Mouse (Mus musculus): Measurements from ENCODE around the gene Nsl1. TPM values are rescaled to one million over a fixed set of nuclear protein-coding genes. Genes with fewer than 3 reads are reported as not detected.
"Not testable (repeated sequence)": the region's sequence is repeated elsewhere in the genome, so short reads cannot be mapped to it uniquely, and the experiment has no call there.

Nsl1 gene
- polyA plus RNA-seq (2014; fragmentation: Nextera tagmentation; extraction: Ambion mirVana) = 6.9 and 7.3 TPM in 2 replicates

DNA sequence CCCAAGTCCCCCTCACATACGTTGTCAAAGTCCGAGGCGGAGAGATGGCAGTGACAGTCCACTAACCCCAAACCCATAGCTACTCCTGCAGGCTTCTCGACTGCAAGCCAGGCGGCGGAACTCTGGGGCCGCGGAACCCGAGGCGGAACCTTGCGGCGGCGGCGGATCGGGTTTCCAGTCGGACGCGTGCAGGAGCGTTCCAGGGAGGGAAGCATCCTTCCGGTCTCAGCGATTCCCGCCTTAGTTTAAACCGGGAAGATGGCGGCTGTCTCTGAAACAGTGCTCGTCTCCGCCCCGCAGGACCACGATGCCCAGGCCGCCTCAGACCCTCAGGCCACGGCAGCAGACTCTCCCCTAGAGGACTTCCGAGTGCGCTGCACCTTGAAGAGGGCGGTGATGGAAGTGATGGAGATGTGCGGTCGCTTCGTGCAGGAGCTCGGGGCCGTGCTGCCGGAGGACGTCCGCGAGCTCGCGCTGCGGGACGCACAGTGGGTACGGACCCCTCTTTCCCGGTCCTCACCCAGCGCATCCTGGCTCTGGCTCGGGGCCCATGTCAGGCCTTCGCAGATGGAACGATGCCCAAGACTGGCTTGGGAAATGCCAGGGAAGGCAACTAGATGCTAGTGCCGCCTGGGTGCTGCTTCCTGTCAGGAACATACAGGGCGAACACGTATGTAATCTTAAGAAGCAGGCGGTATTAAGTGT is at the start of gene Nsl1, which contains the start of gene Tatdn3:
Gene Nsl1, plus strand, starts transcription at position 232 of the 705 bp plus-strand sequence.
Gene Tatdn3, minus strand, starts transcription at position 152 of the 705 bp plus-strand sequence.
- peak within 1 kb of the TSS; percentile 48; the same call in 1 of the 2 replicates for H3K27ac ChIP-seq (ENCODE audit: low read depth, low read length)
- WGBS = under 1% methylated on average over 56 of the region's 56 CpGs
- ATAC-seq = peak; percentile 96

DNA sequence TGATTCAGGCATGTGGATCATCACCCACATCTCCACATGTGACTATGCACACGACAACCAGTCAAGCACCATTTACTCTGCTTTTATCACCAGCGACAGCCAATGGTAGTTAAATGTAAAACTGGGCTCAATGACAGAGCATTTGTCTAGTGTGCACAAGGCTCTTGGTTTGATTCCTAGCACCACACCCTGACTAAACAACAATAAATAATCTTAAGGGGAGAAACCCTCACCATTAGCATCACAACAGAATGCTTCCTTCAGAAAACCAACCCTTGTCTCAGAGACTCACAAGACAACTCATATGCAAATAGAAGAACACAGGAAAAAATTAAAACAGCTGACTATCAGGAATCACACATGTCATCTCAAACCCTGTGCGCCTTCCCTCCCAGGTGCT is 48.5 kb upstream of the Nsl1 start:
- no peak for DNase-seq (ENCODE audit: low spot score)
- Histone ChIP-seq H3K9me3 (replicated peaks; ENCODE audit: control insufficient read depth, low read length) (no peaks in the 10 kb centered on the region), H3K36me3 (ENCODE audit: control insufficient read depth, insufficient read depth, low read length) (peaks cover 43% of the 10 kb centered on the region), H3K4me3 (ENCODE audit: low read depth, low read length) (no peak overlapping the region), H3K9ac (ENCODE audit: low read length) (no peak overlapping the region), H3K27me3 (replicated peaks; ENCODE audit: control insufficient read depth, insufficient read depth, low read length) (no peaks in the 10 kb centered on the region), H3K4me2 (ENCODE audit: low read length) (no peak overlapping the region), H3K4me1 (ENCODE audit: control insufficient read depth, insufficient read depth, low read length) (no peaks in the 10 kb centered on the region), H3K27ac (ENCODE audit: low read depth, low read length) (no peak overlapping the region)
- WGBS = 97% methylated on average over 3 of the region's 3 CpGs
- ATAC-seq = no peak

More for the DNA sequence above, at the start of gene Nsl1, which contains the start of gene Tatdn3:
- peak within 1 kb of the TSS; percentile 74 for H3K4me3 ChIP-seq (ENCODE audit: low read depth, low read length)
- no peaks in the 10 kb centered on the region for H3K9me3 ChIP-seq (replicated peaks; ENCODE audit: control insufficient read depth, low read length)
- H3K27me3 ChIP-seq (replicated peaks; ENCODE audit: control insufficient read depth, insufficient read depth, low read length) = no peaks in the 10 kb centered on the region
- DNase-seq (ENCODE audit: low spot score) = peak; percentile 91
- H3K4me1 ChIP-seq (ENCODE audit: control insufficient read depth, insufficient read depth, low read length) = peaks cover 9% of the 10 kb centered on the region; the same call in 1 of the 2 replicates
- H3K9ac ChIP-seq (ENCODE audit: low read length) = peak within 1 kb of the TSS; percentile 71
- peaks cover 14% of the 10 kb centered on the region; the same call in 1 of the 2 replicates for H3K36me3 ChIP-seq (ENCODE audit: control insufficient read depth, insufficient read depth, low read length)
- H3K4me2 ChIP-seq (ENCODE audit: low read length) = peak within 1 kb of the TSS; percentile 79

GRCm38 (mm10) chr1:191019803-191020202 is 43.0 kb upstream of the Nsl1 start:
- DNase-seq (ENCODE audit: low spot score) = no peak
- 90% methylated on average over 5 of the region's 5 CpGs for WGBS

GRCm38 (mm10) chr1:191020217-191020924 is 42.4 kb upstream of the Nsl1 start:
- H3K4me2 ChIP-seq (ENCODE audit: low read length) = no peak overlapping the region
- no peak overlapping the region for H3K9ac ChIP-seq (ENCODE audit: low read length)
- H3K36me3 ChIP-seq (ENCODE audit: control insufficient read depth, insufficient read depth, low read length) = peaks cover 2% of the 10 kb centered on the region; the same call in 1 of the 2 replicates
- DNase-seq (ENCODE audit: low spot score) (peak; percentile 47), ATAC-seq (no peak)
- no peaks in the 10 kb centered on the region for H3K27me3 ChIP-seq (replicated peaks; ENCODE audit: control insufficient read depth, insufficient read depth, low read length)
- no peak overlapping the region for H3K27ac ChIP-seq (ENCODE audit: low read depth, low read length)
- 78% methylated on average over 3 of the region's 3 CpGs for WGBS
- no peak overlapping the region for H3K4me3 ChIP-seq (ENCODE audit: low read depth, low read length)
- peaks cover 6% of the 10 kb centered on the region; the same call in 1 of the 2 replicates for H3K4me1 ChIP-seq (ENCODE audit: control insufficient read depth, insufficient read depth, low read length)
- H3K9me3 ChIP-seq (replicated peaks; ENCODE audit: control insufficient read depth, low read length) = no peaks in the 10 kb centered on the region

More at GRCm38 (mm10) chr1:191019803-191020202, 43.0 kb upstream of the Nsl1 start:
- Histone ChIP-seq H3K4me3 (ENCODE audit: low read depth, low read length) (no peak overlapping the region), H3K4me2 (ENCODE audit: low read length) (no peak overlapping the region), H3K9me3 (replicated peaks; ENCODE audit: control insufficient read depth, low read length) (no peaks in the 10 kb centered on the region), H3K9ac (ENCODE audit: low read length) (no peak overlapping the region), H3K27ac (ENCODE audit: low read depth, low read length) (no peak overlapping the region), H3K27me3 (replicated peaks; ENCODE audit: control insufficient read depth, insufficient read depth, low read length) (no peaks in the 10 kb centered on the region), H3K4me1 (ENCODE audit: control insufficient read depth, insufficient read depth, low read length) (peaks cover 2% of the 10 kb centered on the region; the same call in 1 of the 2 replicates), H3K36me3 (ENCODE audit: control insufficient read depth, insufficient read depth, low read length) (peaks cover 5% of the 10 kb centered on the region; the same call in 1 of the 2 replicates)
- ATAC-seq = no peak

- WGBS = 81% methylated on average over 7 of the region's 7 CpGs
- Histone ChIP-seq H3K27me3 (replicated peaks; ENCODE audit: control insufficient read depth, insufficient read depth, low read length) (no peaks in the 10 kb centered on the region), H3K4me2 (ENCODE audit: low read length) (no peak overlapping the region), H3K4me3 (ENCODE audit: low read depth, low read length) (no peak overlapping the region), H3K4me1 (ENCODE audit: control insufficient read depth, insufficient read depth, low read length) (peaks cover 6% of the 10 kb centered on the region; the same call in 1 of the 2 replicates), H3K36me3 (ENCODE audit: control insufficient read depth, insufficient read depth, low read length) (peaks cover 2% of the 10 kb centered on the region; the same call in 1 of the 2 replicates), H3K9ac (ENCODE audit: low read length) (no peak overlapping the region), H3K27ac (ENCODE audit: low read depth, low read length) (no peak overlapping the region), H3K9me3 (replicated peaks; ENCODE audit: control insufficient read depth, low read length) (no peaks in the 10 kb centered on the region)
- no peak for ATAC-seq
- peak; percentile 37 for DNase-seq (ENCODE audit: low spot score)
Measured at GRCm38 (mm10) chr1:191021016-191021415, 41.8 kb upstream of the Nsl1 start.

DNA sequence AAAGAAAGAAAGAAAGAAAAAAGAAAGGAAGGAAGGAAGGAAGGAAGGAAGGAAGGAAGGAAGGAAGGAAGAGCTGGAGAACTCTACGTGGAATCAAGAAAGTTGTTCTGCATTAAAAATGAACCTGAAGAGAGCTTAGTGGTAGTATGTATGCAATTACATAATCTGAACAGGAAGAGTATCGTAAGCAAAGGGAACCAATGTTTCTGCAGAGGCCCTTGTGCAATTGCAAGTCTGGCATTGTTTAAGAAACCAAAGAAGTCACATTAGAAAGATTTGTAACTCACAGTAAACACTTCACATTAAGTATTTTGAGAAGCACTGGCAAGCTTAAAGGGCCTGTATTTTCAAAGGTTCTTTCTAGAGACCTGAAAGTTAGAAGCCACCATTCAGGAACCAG is 39.7 kb upstream of the Nsl1 start:
- WGBS = 91% methylated on average over 2 of the region's 2 CpGs
- no peaks in the 10 kb centered on the region for H3K27me3 ChIP-seq (replicated peaks; ENCODE audit: control insufficient read depth, insufficient read depth, low read length)
- ATAC-seq (no peak), DNase-seq (ENCODE audit: low spot score) (no peak)
- no peaks in the 10 kb centered on the region for H3K9me3 ChIP-seq (replicated peaks; ENCODE audit: control insufficient read depth, low read length)
- H3K4me1 ChIP-seq (ENCODE audit: control insufficient read depth, insufficient read depth, low read length) = peaks cover 13% of the 10 kb centered on the region
- H3K36me3 ChIP-seq (ENCODE audit: control insufficient read depth, insufficient read depth, low read length) = peaks cover 2% of the 10 kb centered on the region; the same call in 1 of the 2 replicates
- no peak overlapping the region for H3K4me3 ChIP-seq (ENCODE audit: low read depth, low read length)
- H3K9ac ChIP-seq (ENCODE audit: low read length) = no peak overlapping the region
- H3K27ac ChIP-seq (ENCODE audit: low read depth, low read length) = no peak overlapping the region
- no peak overlapping the region for H3K4me2 ChIP-seq (ENCODE audit: low read length)

DNA sequence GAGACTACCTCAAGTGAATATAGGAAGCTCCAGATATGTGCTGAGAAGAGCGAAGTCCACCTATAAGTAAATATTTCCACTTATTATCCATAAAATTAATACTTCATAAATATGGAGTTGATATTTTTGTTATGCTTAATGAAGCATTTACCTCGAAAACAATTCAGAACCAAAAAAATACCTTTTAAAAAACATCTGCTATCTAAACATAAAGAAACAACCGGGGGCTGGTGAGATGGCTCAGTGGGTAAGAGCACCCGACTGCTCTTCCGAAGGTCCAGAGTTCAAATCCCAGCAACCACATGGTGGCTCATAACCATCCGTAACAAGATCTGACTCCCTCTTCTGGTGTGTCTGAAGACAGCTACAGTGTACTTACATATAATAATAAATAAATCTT is 39.0 kb upstream of the Nsl1 start:
- not testable (repeated sequence) for H3K36me3 ChIP-seq (ENCODE audit: control insufficient read depth, insufficient read depth, low read length); H3K9me3 ChIP-seq (replicated peaks; ENCODE audit: control insufficient read depth, low read length); H3K27me3 ChIP-seq (replicated peaks; ENCODE audit: control insufficient read depth, insufficient read depth, low read length); H3K4me3 ChIP-seq (ENCODE audit: low read depth, low read length); ATAC-seq; H3K4me2 ChIP-seq (ENCODE audit: low read length); H3K9ac ChIP-seq (ENCODE audit: low read length); DNase-seq (ENCODE audit: low spot score); H3K27ac ChIP-seq (ENCODE audit: low read depth, low read length)
- peaks cover 13% of the 10 kb centered on the region for H3K4me1 ChIP-seq (ENCODE audit: control insufficient read depth, insufficient read depth, low read length)
- WGBS = 94% methylated on average over 5 of the region's 6 CpGs

- Histone ChIP-seq H3K27ac (ENCODE audit: low read depth, low read length) (peak overlapping the region; percentile 80; the same call in 1 of the 2 replicates), H3K4me1 (ENCODE audit: control insufficient read depth, insufficient read depth, low read length) (peaks cover 13% of the 10 kb centered on the region), H3K4me2 (ENCODE audit: low read length) (peak overlapping the region; percentile 98), H3K27me3 (replicated peaks; ENCODE audit: control insufficient read depth, insufficient read depth, low read length) (no peaks in the 10 kb centered on the region), H3K9ac (ENCODE audit: low read length) (peak overlapping the region; percentile 84), H3K4me3 (ENCODE audit: low read depth, low read length) (peak overlapping the region; percentile 73), H3K9me3 (replicated peaks; ENCODE audit: control insufficient read depth, low read length) (no peaks in the 10 kb centered on the region), H3K36me3 (ENCODE audit: control insufficient read depth, insufficient read depth, low read length) (peaks cover 2% of the 10 kb centered on the region; the same call in 1 of the 2 replicates)
- DNase-seq (ENCODE audit: low spot score) (no peak), ATAC-seq (no peak; the same call in 1 of the 2 replicates)
- 1% methylated on average over 60 of the region's 69 CpGs for WGBS
Measured at GRCm38 (mm10) chr1:191025016-191026012, 37.5 kb upstream of the Nsl1 start.
